Mouse (Mus musculus): Measurements from ENCODE around the gene Rnf8.

The Rnf8 gene

GRCm38 (mm10) chr17:29623488-29623887 is 8.9 kb downstream of the Rnf8 start:
- no peak for DNase-seq (ENCODE audit: extremely low spot score, low read depth, low spot score)

- DNase-seq (ENCODE audit: extremely low spot score, low read depth, low spot score): no peak
These were observed 12.7 kb downstream of the Rnf8 start for GRCm38 (mm10) chr17:29627285-29627684.

GRCm38 (mm10) chr17:29628946-29629345 is 14.4 kb downstream of the Rnf8 start:
- DNase-seq (ENCODE audit: extremely low spot score, low read depth, low spot score): no peak

- no peak for DNase-seq (ENCODE audit: extremely low spot score, low read depth, low spot score)
These were observed 15.0 kb downstream of the Rnf8 start for GRCm38 (mm10) chr17:29629620-29630019.

- no peak for DNase-seq (ENCODE audit: extremely low spot score, low read depth, low spot score)
These were observed 17.7 kb downstream of the Rnf8 start for GRCm38 (mm10) chr17:29632312-29632711.

GRCm38 (mm10) chr17:29635492-29635891 is 20.9 kb downstream of the Rnf8 start:
- DNase-seq (ENCODE audit: extremely low spot score, low read depth, low spot score): no peak

GRCm38 (mm10) chr17:29636118-29636517 is 21.5 kb downstream of the Rnf8 start:
- DNase-seq (ENCODE audit: extremely low spot score, low read depth, low spot score): no peak

- no peak for DNase-seq (ENCODE audit: extremely low spot score, low read depth, low spot score)
These were observed 22.8 kb downstream of the Rnf8 start for GRCm38 (mm10) chr17:29637377-29637776.

- no peak for DNase-seq (ENCODE audit: extremely low spot score, low read depth, low spot score)
These were observed 23.3 kb downstream of the Rnf8 start for GRCm38 (mm10) chr17:29637895-29638294.

GRCm38 (mm10) chr17:29640971-29641370 is 26.4 kb downstream of the Rnf8 start:
- no peak for DNase-seq (ENCODE audit: extremely low spot score, low read depth, low spot score)

GRCm38 (mm10) chr17:29642219-29642618 is 27.6 kb downstream of the Rnf8 start:
- DNase-seq (ENCODE audit: extremely low spot score, low read depth, low spot score): no peak

GRCm38 (mm10) chr17:29658249-29658648 is 43.7 kb downstream of the Rnf8 start:
- no peak for DNase-seq (ENCODE audit: extremely low spot score, low read depth, low spot score)

- peak; percentile 73 for DNase-seq (ENCODE audit: extremely low spot score, low read depth, low spot score)
These were observed 45.6 kb downstream of the Rnf8 start, which contains the start of gene Cmtr1 for GRCm38 (mm10) chr17:29660076-29660761. Gene Cmtr1 (plus strand): TSS chr17:29660595.

GRCm38 (mm10) chr17:29660762-29661391 is 46.3 kb downstream of the Rnf8 start:
- no peak for DNase-seq (ENCODE audit: extremely low spot score, low read depth, low spot score)

- DNase-seq (ENCODE audit: extremely low spot score, low read depth, low spot score): no peak
These were observed 47.6 kb downstream of the Rnf8 start for GRCm38 (mm10) chr17:29662145-29662544.

- DNase-seq (ENCODE audit: extremely low spot score, low read depth, low spot score): no peak
These were observed 53.7 kb downstream of the Rnf8 start for GRCm38 (mm10) chr17:29668051-29668986.

GRCm38 (mm10) chr17:29669030-29669429 is 54.4 kb downstream of the Rnf8 start:
- no peak for DNase-seq (ENCODE audit: extremely low spot score, low read depth, low spot score)

- DNase-seq (ENCODE audit: extremely low spot score, low read depth, low spot score): no peak
These were observed 55.3 kb downstream of the Rnf8 start for GRCm38 (mm10) chr17:29669936-29670335.

- DNase-seq (ENCODE audit: extremely low spot score, low read depth, low spot score): no peak
These were observed 56.4 kb downstream of the Rnf8 start for GRCm38 (mm10) chr17:29671021-29671420.

- no peak for DNase-seq (ENCODE audit: extremely low spot score, low read depth, low spot score)
These were observed 58.7 kb downstream of the Rnf8 start for GRCm38 (mm10) chr17:29673325-29673724.

- DNase-seq (ENCODE audit: extremely low spot score, low read depth, low spot score): no peak
These were observed 63.9 kb downstream of the Rnf8 start for GRCm38 (mm10) chr17:29678526-29678925.

Data from hindlimb bud, embryonic 11.5 days (tissue).